Mouse (Mus musculus): Measurements from ENCODE around the gene Vmn1r128. TPM values are rescaled to one million over a fixed set of nuclear protein-coding genes. Genes with fewer than 3 reads are reported as not detected.
"Not testable (repeated sequence)": the region's sequence is repeated elsewhere in the genome, so short reads cannot be mapped to it uniquely, and the experiment has no call there.

Gene Vmn1r128
- polyA plus RNA-seq (2015; fragmentation: Nextera tagmentation; extraction: Ambion mirVana) = not detected in 2 replicates

DNA sequence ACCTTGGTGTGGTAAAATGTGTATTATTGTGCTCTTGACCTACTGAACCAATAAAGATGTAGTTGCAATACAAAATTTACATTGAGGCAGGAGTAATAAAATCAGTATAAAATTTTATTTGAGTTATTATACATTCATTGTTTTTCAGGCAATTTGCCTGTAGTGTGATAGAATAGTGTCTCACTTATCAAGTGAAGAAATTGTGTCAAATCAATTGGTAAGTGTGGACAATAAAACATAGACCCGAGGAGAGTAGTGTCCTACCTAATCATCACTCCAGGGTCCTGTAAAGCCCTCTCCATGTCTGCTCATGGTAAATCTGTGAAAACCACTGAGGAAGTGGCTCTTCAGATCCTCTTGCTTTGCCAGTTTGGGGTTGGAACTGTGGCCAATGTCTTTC lies at the start of gene Vmn1r128:
Gene Vmn1r128 (plus strand): TSS at position 301 of the 400 bp plus-strand sequence.
- not testable (repeated sequence) for H3K27ac ChIP-seq; H3K4me1 ChIP-seq; H3K27me3 ChIP-seq; H3K4me2 ChIP-seq; H3K4me3 ChIP-seq; H3K9ac ChIP-seq; H3K36me3 ChIP-seq (ENCODE audit: poor library complexity, severe bottlenecking); ATAC-seq; H3K9me3 ChIP-seq (replicated peaks)
- 84% methylated on average over 1 of the region's 1 CpGs for WGBS

DNA sequence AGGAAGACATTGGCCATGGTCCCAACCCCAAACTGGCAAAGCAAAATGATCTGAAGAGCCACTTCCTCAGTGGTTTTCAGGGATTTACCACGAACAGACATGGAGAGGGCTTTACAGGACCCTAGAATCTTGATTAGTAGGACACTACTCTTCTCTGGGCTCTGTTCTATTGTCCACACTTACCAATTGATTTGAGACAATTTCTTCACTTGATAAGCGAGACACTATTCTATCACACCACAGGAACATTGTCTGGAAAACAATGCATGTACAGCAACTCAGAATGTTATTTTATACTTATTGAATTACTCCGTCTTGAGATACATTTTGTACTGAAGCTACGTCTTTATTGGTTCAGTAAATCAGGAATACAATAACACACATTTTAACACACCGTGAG lies 47.8 kb upstream of the Vmn1r128 start, which contains the start of gene Vmn1r126:
Gene Vmn1r126 (minus strand): TSS at position 101 of the 400 bp plus-strand sequence.
- H3K4me2 ChIP-seq; ATAC-seq; H3K36me3 ChIP-seq (ENCODE audit: poor library complexity, severe bottlenecking); H3K4me3 ChIP-seq; H3K27ac ChIP-seq; H3K4me1 ChIP-seq; H3K27me3 ChIP-seq; H3K9me3 ChIP-seq (replicated peaks); H3K9ac ChIP-seq: not testable (repeated sequence)
- WGBS = no CpG with 5 or more reads among the region's 5 CpGs

DNA sequence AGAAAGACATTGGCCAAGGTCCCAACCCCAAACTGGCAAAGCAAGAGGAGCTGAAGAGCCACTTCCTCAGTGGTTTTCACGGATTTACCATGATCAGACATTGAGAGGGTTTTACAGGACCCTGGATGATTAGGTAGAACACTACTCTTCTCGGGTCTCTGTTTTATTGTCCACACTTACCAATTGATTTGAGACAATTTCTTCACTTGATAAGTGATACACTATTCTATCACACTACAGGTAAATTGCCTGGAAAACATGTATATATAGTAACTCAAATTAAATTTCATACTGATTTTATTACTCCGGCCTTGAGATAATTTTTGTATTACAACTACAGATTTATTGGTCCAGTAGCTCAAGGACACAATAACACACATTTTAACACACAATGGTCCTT lies 29.4 kb upstream of the Vmn1r128 start, which contains the start of gene Vmn1r127:
Gene Vmn1r127 (minus strand): TSS at position 101 of the 400 bp plus-strand sequence.
- not testable (repeated sequence) for H3K9ac ChIP-seq; ATAC-seq; H3K4me1 ChIP-seq; H3K27me3 ChIP-seq; H3K27ac ChIP-seq; H3K4me3 ChIP-seq; H3K9me3 ChIP-seq (replicated peaks); H3K36me3 ChIP-seq (ENCODE audit: poor library complexity, severe bottlenecking); H3K4me2 ChIP-seq
- WGBS = no CpG with 5 or more reads among the region's 3 CpGs

DNA sequence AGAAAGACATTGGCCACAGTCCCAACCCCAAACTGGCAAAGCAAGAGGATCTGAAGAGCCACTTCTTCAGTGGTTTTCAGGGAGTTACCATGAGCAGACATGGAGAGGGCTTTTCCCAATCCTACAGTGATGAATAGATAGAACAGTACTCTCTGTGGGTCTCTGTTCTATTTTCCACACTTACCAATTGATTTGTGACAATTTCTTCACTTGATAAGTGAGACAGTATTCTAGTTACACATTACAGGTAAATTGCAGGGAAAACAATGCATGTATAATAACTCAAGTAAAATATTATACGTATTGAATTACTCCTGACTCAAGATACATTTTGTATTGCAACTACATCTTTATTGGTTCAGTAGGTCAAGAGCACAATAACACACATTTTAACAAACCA lies 12.0 kb downstream of the Vmn1r128 start, which contains the start of gene Vmn1r129:
Gene Vmn1r129 (minus strand): TSS at position 101 of the 400 bp plus-strand sequence.
- ATAC-seq; H3K27me3 ChIP-seq; H3K9ac ChIP-seq; H3K27ac ChIP-seq; H3K4me2 ChIP-seq; H3K4me3 ChIP-seq; H3K36me3 ChIP-seq (ENCODE audit: poor library complexity, severe bottlenecking); H3K4me1 ChIP-seq; H3K9me3 ChIP-seq (replicated peaks): not testable (repeated sequence)
- WGBS = no CpG with 5 or more reads among the region's 1 CpGs

Other genes with a start within 250 kb of the Vmn1r128 start
- gene Vmn1r122, start 215.2 kb upstream of the Vmn1r128 start, polyA plus RNA-seq (2015; fragmentation: Nextera tagmentation; extraction: Ambion mirVana) = not detected in 2 replicates
- gene Vmn1r123, start 187.2 kb upstream of the Vmn1r128 start, polyA plus RNA-seq (2015; fragmentation: Nextera tagmentation; extraction: Ambion mirVana) = not detected in 2 replicates
- not detected in 2 replicates for gene Gm5157, start 158.9 kb upstream of the Vmn1r128 start, polyA plus RNA-seq (2015; fragmentation: Nextera tagmentation; extraction: Ambion mirVana)
- not detected in 2 replicates for gene Vmn1r124, start 88.8 kb upstream of the Vmn1r128 start, polyA plus RNA-seq (2015; fragmentation: Nextera tagmentation; extraction: Ambion mirVana)
- gene Vmn1r125, start 77.2 kb upstream of the Vmn1r128 start, polyA plus RNA-seq (2015; fragmentation: Nextera tagmentation; extraction: Ambion mirVana) = not detected in 2 replicates
- gene Vmn1r126, start 47.9 kb upstream of the Vmn1r128 start, polyA plus RNA-seq (2015; fragmentation: Nextera tagmentation; extraction: Ambion mirVana) = not detected in 2 replicates
- gene Vmn1r127, start 29.5 kb upstream of the Vmn1r128 start, polyA plus RNA-seq (2015; fragmentation: Nextera tagmentation; extraction: Ambion mirVana) = not detected in 2 replicates
- not detected in 2 replicates for gene Vmn1r129, start 11.9 kb downstream of the Vmn1r128 start, polyA plus RNA-seq (2015; fragmentation: Nextera tagmentation; extraction: Ambion mirVana)
- gene Gm6882, start 83.4 kb downstream of the Vmn1r128 start, polyA plus RNA-seq (2015; fragmentation: Nextera tagmentation; extraction: Ambion mirVana) = not detected in 2 replicates
- gene Vmn1r130, start 162.4 kb downstream of the Vmn1r128 start, polyA plus RNA-seq (2015; fragmentation: Nextera tagmentation; extraction: Ambion mirVana) = not detected in 2 replicates
- not detected in 2 replicates for gene Vmn1r131, start 196.7 kb downstream of the Vmn1r128 start, polyA plus RNA-seq (2015; fragmentation: Nextera tagmentation; extraction: Ambion mirVana)